Mouse (Mus musculus) lung, embryonic 14.5 days (tissue): Measurements from ENCODE around the gene Klhdc10. TPM values are rescaled to one million over a fixed set of nuclear protein-coding genes. Genes with fewer than 3 reads are reported as not detected.
A peak's percentile ranks its signal among the peaks of the same experiment; 100 is the strongest.

ENCODE experiments used
- ATAC-seq: fragments of 200-750 bp; cut with Nextera tagmentation; 2 replicates; pipeline ENCODE4 v1.8.0; 2017; ENCODE audit warnings: mild to moderate bottlenecking, moderate TSS enrichment, moderate library complexity; ENCODE audit not compliant: insufficient read depth
- DNase-seq: peaks from one replicate; pipeline ENCODE4 v3.0.0-alpha.2; 2015
- H3K27ac ChIP-seq: fragments of 300-500 bp; sonication (generic); 2 replicates; pipeline ENCODE4 v1.5.1; 2014; ENCODE audit warnings: low read depth, mild to moderate bottlenecking, moderate library complexity
- H3K27me3 ChIP-seq: fragments of 300-500 bp; sonication (generic); 2 replicates; pipeline ENCODE4 v1.6.1; 2014; ENCODE audit warnings: low read length, control low read depth; ENCODE audit not compliant: insufficient read depth
- H3K36me3 ChIP-seq: fragments of 300-500 bp; sonication (generic); 2 replicates; pipeline ENCODE4 v1.6.1; 2014; ENCODE audit warnings: control low read depth; ENCODE audit not compliant: insufficient read depth
- H3K4me1 ChIP-seq: fragments of 300-500 bp; sonication (generic); 2 replicates; pipeline ENCODE4 v1.6.1; 2014; ENCODE audit warnings: antibody characterized with exemption, control low read depth; ENCODE audit not compliant: insufficient read depth
- H3K4me2 ChIP-seq: fragments of 300-500 bp; sonication (generic); 2 replicates; pipeline ENCODE4 v1.6.1; 2014; ENCODE audit warnings: mild to moderate bottlenecking
- H3K4me3 ChIP-seq: fragments of 300-500 bp; sonication (generic); 2 replicates; pipeline ENCODE4 v1.5.1; 2014; ENCODE audit warnings: low read depth, low read length
- H3K9ac ChIP-seq: fragments of 300-500 bp; sonication (generic); 2 replicates; pipeline ENCODE4 v1.6.1; 2014
- H3K9me3 ChIP-seq: fragments of 300-500 bp; sonication (generic); 2 replicates; pipeline ENCODE4 v1.6.1; 2016; ENCODE audit warnings: low read depth, low read length, control low read depth
- CTCF ChIP-seq: IDR thresholded peaks from 2 replicates; pipeline ENCODE4 v1.5.1; 2016; ENCODE audit warnings: antibody characterized with exemption, low read depth
- WGBS: fragments of 180-500 bp; shearing (Covaris S2); extraction: QIAGEN DNeasy Blood & Tissue Kit; methylation state at CpG from one replicate; pipeline ENCODE4 v1.1.7; 2014; 5-methylcytosine and 5-hydroxymethylcytosine counted together
- polyA plus RNA-seq: library from polyadenylated mRNA; unstranded; fragments of >200 nt; fragmentation: Nextera tagmentation; extraction: Ambion mirVana; gene quantifications from 2 replicates; pipeline ENCODE4 v1.2.1, GENCODE M21; 2014

The Klhdc10 gene
- polyA plus RNA-seq, 1 experiment from 2014 or later, result 33.9 TPM

GRCm38 (mm10) chr6:30459811-30460749 lies 58.4 kb downstream of the Klhdc10 start:
- peaks cover 6% of the 10 kb centered on the region for H3K36me3 ChIP-seq
- H3K9me3 ChIP-seq, result no peaks in the 10 kb centered on the region
- H3K27ac ChIP-seq, result peak overlapping the region; percentile 95
- 5% methylated on average over 40 of the region's 40 CpGs for WGBS
- peak; percentile 89 for TF ChIP-seq CTCF
- ATAC-seq (peak; percentile 30), DNase-seq (peak; percentile 92)
- H3K9ac ChIP-seq, result peak overlapping the region; percentile 68
- H3K27me3 ChIP-seq, result no peaks in the 10 kb centered on the region
- peak overlapping the region; percentile 44 for H3K4me3 ChIP-seq
- H3K4me1 ChIP-seq, result peaks cover 30% of the 10 kb centered on the region
- peak overlapping the region; percentile 73 for H3K4me2 ChIP-seq

DNA sequence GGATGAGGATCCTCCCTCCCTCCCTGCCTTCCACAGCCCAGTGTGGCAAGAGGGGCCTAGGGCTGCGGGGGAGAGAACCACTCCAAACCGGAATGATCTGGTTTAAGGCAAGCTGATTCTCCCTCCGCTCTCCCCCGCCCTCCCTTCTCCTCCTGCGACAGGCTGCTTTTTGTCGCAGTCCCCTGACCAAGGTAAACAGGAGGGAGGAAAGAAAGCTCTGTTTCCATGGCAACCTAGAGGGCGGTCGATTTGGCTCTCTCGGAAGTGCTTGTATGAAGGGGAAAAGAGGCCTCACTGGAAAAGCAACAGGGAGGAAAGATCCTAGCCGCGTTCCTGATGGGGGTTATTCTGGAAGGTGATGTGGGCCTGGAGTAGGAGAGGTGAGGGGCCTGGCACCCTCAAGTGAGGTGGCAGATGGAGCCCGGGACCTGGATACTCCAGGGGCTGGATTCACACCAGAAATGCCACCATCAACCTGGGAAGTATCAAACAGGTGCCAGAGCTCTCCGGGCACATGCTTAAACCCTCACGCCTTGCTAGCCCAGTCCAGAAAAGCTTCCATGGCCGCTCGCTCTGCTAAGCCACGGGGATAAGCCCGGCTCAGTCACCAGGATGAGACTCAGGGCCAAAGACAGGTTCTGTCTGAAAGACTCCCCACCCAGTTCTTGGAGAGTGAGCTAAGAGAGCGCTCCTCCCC lies 59.2 kb downstream of the Klhdc10 start:
- TF ChIP-seq CTCF, result no peak
- Histone ChIP-seq H3K27ac (peak overlapping the region; percentile 95), H3K9ac (peak overlapping the region; percentile 68), H3K4me1 (peaks cover 30% of the 10 kb centered on the region), H3K9me3 (no peaks in the 10 kb centered on the region), H3K4me2 (peak overlapping the region; percentile 73), H3K4me3 (peak overlapping the region; percentile 2; the same call in 1 of the 2 replicates), H3K27me3 (no peaks in the 10 kb centered on the region), H3K36me3 (no peaks in the 10 kb centered on the region)
- WGBS, result 11% methylated on average over 19 of the region's 19 CpGs
- ATAC-seq (peak; percentile 93), DNase-seq (peak; percentile 93)

DNA sequence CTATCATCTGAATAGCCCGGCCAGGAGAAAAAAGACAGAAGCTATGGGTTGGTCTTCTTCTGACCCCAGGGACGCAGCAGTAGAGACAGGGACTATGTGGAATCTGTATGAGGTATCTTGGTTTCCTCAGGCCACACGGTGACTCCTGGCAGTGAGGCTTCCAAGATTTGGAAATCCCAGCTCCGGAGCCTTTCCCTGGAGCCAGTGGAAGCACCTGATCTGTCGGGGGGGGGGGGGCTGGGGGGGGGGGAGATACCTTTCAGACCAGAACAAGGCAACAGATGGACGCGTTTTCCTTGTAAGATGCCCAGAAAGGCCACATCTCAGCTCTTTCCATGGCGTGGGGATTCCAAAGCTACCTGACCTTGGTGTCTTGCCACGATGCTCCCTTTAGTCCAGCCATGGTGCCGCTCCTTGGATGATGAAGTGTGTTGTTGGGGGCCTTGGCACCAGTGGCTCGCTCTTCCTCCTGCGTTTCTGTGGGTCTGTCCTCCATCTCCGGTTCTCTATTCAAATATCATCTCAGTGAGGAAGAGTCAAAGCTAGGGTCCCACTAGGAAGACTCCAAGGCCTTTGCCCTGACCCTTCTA lies 60.2 kb downstream of the Klhdc10 start:
- no peak for ATAC-seq
- 85% methylated on average over 12 of the region's 13 CpGs for WGBS
- H3K4me3 ChIP-seq, result no peak overlapping the region
- H3K27ac ChIP-seq, result peak overlapping the region; percentile 95
- H3K36me3 ChIP-seq, result no peaks in the 10 kb centered on the region
- peaks cover 30% of the 10 kb centered on the region for H3K4me1 ChIP-seq
- DNase-seq, result no peak
- no peak overlapping the region for H3K4me2 ChIP-seq
- no peaks in the 10 kb centered on the region for H3K9me3 ChIP-seq
- no peaks in the 10 kb centered on the region for H3K27me3 ChIP-seq
- TF ChIP-seq CTCF, result no peak
- H3K9ac ChIP-seq, result no peak overlapping the region

GRCm38 (mm10) chr6:30462822-30463221 lies 61.2 kb downstream of the Klhdc10 start:
- Histone ChIP-seq H3K4me2 (no peak overlapping the region), H3K4me1 (peaks cover 30% of the 10 kb centered on the region), H3K27ac (peak overlapping the region; percentile 69), H3K9me3 (no peaks in the 10 kb centered on the region), H3K36me3 (no peaks in the 10 kb centered on the region), H3K9ac (no peak overlapping the region), H3K27me3 (no peaks in the 10 kb centered on the region), H3K4me3 (no peak overlapping the region)
- TF ChIP-seq CTCF, result no peak; the same call in 1 of the 2 replicates
- no peak for ATAC-seq
- WGBS, result 18% methylated on average over 7 of the region's 7 CpGs
- DNase-seq, result peak; percentile 33

GRCm38 (mm10) chr6:30465586-30465985 lies 63.9 kb downstream of the Klhdc10 start:
- peaks cover 19% of the 10 kb centered on the region for H3K4me1 ChIP-seq
- no peak for ATAC-seq

GRCm38 (mm10) chr6:30468058-30468457 lies 66.4 kb downstream of the Klhdc10 start:
- TF ChIP-seq CTCF, result no peak
- H3K9me3 ChIP-seq, result no peaks in the 10 kb centered on the region
- DNase-seq (no peak), ATAC-seq (no peak)
- no peak overlapping the region for H3K4me2 ChIP-seq
- H3K4me1 ChIP-seq, result no peaks in the 10 kb centered on the region
- H3K36me3 ChIP-seq, result no peaks in the 10 kb centered on the region
- 71% methylated on average over 1 of the region's 1 CpGs for WGBS
- H3K27ac ChIP-seq, result no peak overlapping the region
- no peak overlapping the region for H3K9ac ChIP-seq
- no peak overlapping the region for H3K4me3 ChIP-seq
- H3K27me3 ChIP-seq, result no peaks in the 10 kb centered on the region

More at GRCm38 (mm10) chr6:30465586-30465985, 63.9 kb downstream of the Klhdc10 start:
- Histone ChIP-seq H3K9me3 (no peaks in the 10 kb centered on the region), H3K27me3 (no peaks in the 10 kb centered on the region), H3K27ac (no peak overlapping the region), H3K4me3 (no peak overlapping the region), H3K9ac (no peak overlapping the region), H3K36me3 (no peaks in the 10 kb centered on the region), H3K4me2 (no peak overlapping the region)
- 77% methylated on average over 11 of the region's 11 CpGs for WGBS
- TF ChIP-seq CTCF, result no peak
- DNase-seq, result no peak
